Mouse (Mus musculus) kidney, adult 18-20 months (tissue): Measurements from ENCODE around the gene Cenpa.
"Not testable (repeated sequence)": the region's sequence is repeated elsewhere in the genome, so short reads cannot be mapped to it uniquely, and the experiment has no call there.

Source experiments
- DNase-seq: peaks from one replicate; pipeline ENCODE4 v3.0.0; 2021

Cenpa gene

GRCm38 (mm10) chr5:30647815-30648560 lies 18.6 kb upstream of the Cenpa start, which contains the start of gene Slc35f6:
Gene Slc35f6, plus strand, starts transcription at chr5:30647933.
- peak; percentile 95 for DNase-seq

GRCm38 (mm10) chr5:30649558-30649957 lies 17.0 kb upstream of the Cenpa start:
- DNase-seq = no peak

- no peak for DNase-seq
Observed at GRCm38 (mm10) chr5:30650756-30651155, 15.8 kb upstream of the Cenpa start.

- DNase-seq = no peak
Observed at GRCm38 (mm10) chr5:30651554-30651953, 15.0 kb upstream of the Cenpa start.

- no peak for DNase-seq
Observed at GRCm38 (mm10) chr5:30653246-30653645, 13.3 kb upstream of the Cenpa start.

GRCm38 (mm10) chr5:30655042-30655441 lies 11.5 kb upstream of the Cenpa start:
- DNase-seq = no peak

GRCm38 (mm10) chr5:30655526-30656195 lies 10.9 kb upstream of the Cenpa start:
- no peak for DNase-seq

GRCm38 (mm10) chr5:30659042-30659441 lies 7.5 kb upstream of the Cenpa start:
- no peak for DNase-seq

GRCm38 (mm10) chr5:30660278-30660677 lies 6.3 kb upstream of the Cenpa start:
- DNase-seq = no peak

- no peak for DNase-seq
Observed at GRCm38 (mm10) chr5:30660813-30661212, 5.8 kb upstream of the Cenpa start.

GRCm38 (mm10) chr5:30665360-30665759 lies 1.2 kb upstream of the Cenpa start:
- no peak for DNase-seq

- DNase-seq = no peak
Observed at GRCm38 (mm10) chr5:30665968-30666367, 609 bp upstream of the Cenpa start.

GRCm38 (mm10) chr5:30667215-30667614 lies 638 bp downstream of the Cenpa start:
- DNase-seq = no peak

- DNase-seq = no peak
Observed at GRCm38 (mm10) chr5:30667686-30668085, 1.1 kb downstream of the Cenpa start.

- DNase-seq = no peak
Observed at GRCm38 (mm10) chr5:30668637-30669495, 2.3 kb downstream of the Cenpa start.

GRCm38 (mm10) chr5:30669496-30669830 lies 2.9 kb downstream of the Cenpa start:
- no peak for DNase-seq

- no peak for DNase-seq
Observed at GRCm38 (mm10) chr5:30670091-30670490, 3.5 kb downstream of the Cenpa start.

- no peak for DNase-seq
Observed at GRCm38 (mm10) chr5:30674001-30674400, 7.4 kb downstream of the Cenpa start.

- no peak for DNase-seq
Observed at GRCm38 (mm10) chr5:30676800-30677199, 10.2 kb downstream of the Cenpa start.

GRCm38 (mm10) chr5:30678069-30678468 lies 11.5 kb downstream of the Cenpa start:
- not testable (repeated sequence) for DNase-seq

- no peak for DNase-seq
Observed at GRCm38 (mm10) chr5:30678722-30679296, 12.2 kb downstream of the Cenpa start.

- DNase-seq = no peak
Observed at GRCm38 (mm10) chr5:30679593-30679992, 13.0 kb downstream of the Cenpa start.

GRCm38 (mm10) chr5:30681970-30682369 lies 15.4 kb downstream of the Cenpa start:
- DNase-seq = no peak
